In the genomic region with DNA sequence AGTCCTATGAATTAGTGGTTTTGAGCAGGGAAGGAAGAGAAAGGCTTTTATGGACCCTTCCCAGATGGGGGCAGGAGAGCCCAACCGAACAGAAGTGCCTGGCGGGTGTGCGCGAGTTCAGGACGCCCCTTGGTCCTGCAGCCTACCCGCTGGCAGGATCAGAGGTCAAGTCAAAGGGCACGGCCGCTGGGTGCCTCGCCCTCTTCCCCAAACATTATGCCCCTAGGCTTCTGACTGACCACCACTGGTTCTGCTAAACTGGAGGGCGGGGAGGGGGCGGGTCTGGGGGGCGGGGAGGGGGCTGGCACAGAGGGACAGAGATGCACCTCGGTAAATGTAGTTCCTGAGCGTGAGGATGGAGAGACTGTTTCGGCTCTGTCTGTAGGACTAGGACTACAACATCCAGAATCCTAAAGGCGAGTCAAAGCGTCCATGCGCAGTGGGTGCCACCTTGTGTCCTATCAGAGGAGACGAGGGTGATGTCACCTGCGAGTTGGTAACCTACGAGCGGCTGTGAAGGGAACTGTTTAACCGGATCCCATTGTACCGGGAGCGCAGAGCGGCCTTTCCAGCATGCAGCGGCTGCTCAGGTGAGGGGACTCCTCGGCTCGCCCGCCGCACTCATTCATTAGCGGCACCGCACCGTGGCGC, we compare ENCODE assay signal across 1 mouse cellular context.
TF ChIP-seq lines count a peak whose summit lies in the region.

TSS of gene Daam1 (plus strand) at position 472 of the 651 bp plus-strand sequence.

TF ChIP-seq in CH12.LX, 34 proteins besides CTCF, POLR2A, EP300 and RAD21 (continued from another document):
- TF ChIP-seq JUND (conservative IDR thresholded peaks at IDR 0.05; ENCODE audit: low read depth, low read length) (peak; percentile 51; the same call in 1 of the 2 replicates), MXI1 (IDR thresholded peaks at IDR 0.05; ENCODE audit: low read depth, low read length) (peak; percentile 80), GABPA (IDR thresholded peaks at IDR 0.05; ENCODE audit: insufficient replicate concordance, low read depth, low read length) (peak; percentile 56; the same call in 1 of the 2 replicates), HCFC1 (IDR thresholded peaks at IDR 0.05; ENCODE audit: low read depth, low read length) (peak; percentile 93), SMC3 (IDR thresholded peaks at IDR 0.05; ENCODE audit: low read depth, low read length) (peak; percentile 47), TCF12 (IDR thresholded peaks at IDR 0.05; ENCODE audit: low read depth, low read length) (peak; percentile 68; the same call in 1 of the 2 replicates), NELFE (IDR thresholded peaks at IDR 0.05; ENCODE audit: low read depth, low read length) (peak; percentile 79), ELF1 (IDR thresholded peaks at IDR 0.05; ENCODE audit: low read depth, low read length) (peak; percentile 52; the same call in 1 of the 2 replicates), E2F4 (IDR thresholded peaks at IDR 0.05; ENCODE audit: insufficient replicate concordance, low read depth, low read length) (no peak), NRF1 (IDR thresholded peaks at IDR 0.05; ENCODE audit: low read depth, low read length) (peak; percentile 91), ZC3H11A (IDR thresholded peaks at IDR 0.05; ENCODE audit: low read depth, low read length) (no peak), MEF2A (IDR thresholded peaks at IDR 0.05; ENCODE audit: borderline replicate concordance, low read depth, low read length) (no peak), SIN3A (IDR thresholded peaks at IDR 0.05; ENCODE audit: low read length) (peak; percentile 93), MYC (IDR thresholded peaks at IDR 0.05; ENCODE audit: low read depth, low read length) (peak; percentile 55; the same call in 1 of the 2 replicates), ETS1 (conservative IDR thresholded peaks at IDR 0.05; ENCODE audit: low read depth, low read length) (no peak), USF2 (conservative IDR thresholded peaks at IDR 0.05; ENCODE audit: low read depth, low read length) (no peak)
